Mouse (Mus musculus) gonadal fat pad, adult 2 months (tissue): Measurements from ENCODE around the gene Eif3b. TPM values are rescaled to one million over a fixed set of nuclear protein-coding genes. Genes with fewer than 3 reads are reported as not detected.
"Not testable (repeated sequence)": the region's sequence is repeated elsewhere in the genome, so short reads cannot be mapped to it uniquely, and the experiment has no call there.

Experiments used
- DNase-seq: peaks from one replicate; pipeline ENCODE4 v3.0.0-alpha.2; 2012; ENCODE audit warnings: low read depth
- polyA plus RNA-seq: library from polyadenylated mRNA; depleted of rRNA; stranded (reverse); fragments of >200 nt; gene quantifications from 2 replicates; pipeline ENCODE4 v1.2.3, GENCODE M21; 2012

Gene Eif3b
- polyA plus RNA-seq, 1 experiment, result 93.3 TPM

- DNase-seq, result no peak
These were observed 26.4 kb upstream of the Eif3b start for GRCm38 (mm10) chr5:140392701-140393100.

- DNase-seq, result no peak
These were observed 22.8 kb upstream of the Eif3b start for GRCm38 (mm10) chr5:140396166-140396940.

GRCm38 (mm10) chr5:140402640-140403270, 16.4 kb upstream of the Eif3b start:
- no peak for DNase-seq

- no peak for DNase-seq
These were observed 14.0 kb upstream of the Eif3b start for GRCm38 (mm10) chr5:140405126-140405525.

GRCm38 (mm10) chr5:140406666-140407065, 12.5 kb upstream of the Eif3b start:
- DNase-seq, result no peak

GRCm38 (mm10) chr5:140408801-140409200, 10.3 kb upstream of the Eif3b start:
- no peak for DNase-seq

- DNase-seq, result no peak
These were observed 7.8 kb upstream of the Eif3b start for GRCm38 (mm10) chr5:140411339-140411738.

- DNase-seq, result no peak
These were observed 4.5 kb upstream of the Eif3b start for GRCm38 (mm10) chr5:140414647-140415046.

- no peak for DNase-seq
These were observed 1.0 kb upstream of the Eif3b start for GRCm38 (mm10) chr5:140418106-140418488.

GRCm38 (mm10) chr5:140419442-140420080, 433 bp downstream of the Eif3b start:
- DNase-seq, result no peak

- DNase-seq, result no peak
These were observed 1.5 kb downstream of the Eif3b start for GRCm38 (mm10) chr5:140420616-140421015.

- DNase-seq, result no peak
These were observed 6.1 kb downstream of the Eif3b start for GRCm38 (mm10) chr5:140425016-140425783.

- not testable (repeated sequence) for DNase-seq
These were observed 20.0 kb downstream of the Eif3b start for GRCm38 (mm10) chr5:140439117-140439516.

GRCm38 (mm10) chr5:140441406-140441805, 22.3 kb downstream of the Eif3b start:
- no peak for DNase-seq

- no peak for DNase-seq
These were observed 24.9 kb downstream of the Eif3b start for GRCm38 (mm10) chr5:140444012-140444411.

- DNase-seq, result no peak
These were observed 26.2 kb downstream of the Eif3b start, which contains the start of gene Gm4869 for GRCm38 (mm10) chr5:140445345-140445744. Gm4869 (plus strand) TSS chr5:140445645.

- no peak for DNase-seq
These were observed 26.9 kb downstream of the Eif3b start for GRCm38 (mm10) chr5:140446054-140446453.

GRCm38 (mm10) chr5:140454488-140454887, 35.4 kb downstream of the Eif3b start:
- no peak for DNase-seq

- no peak for DNase-seq
These were observed 36.3 kb downstream of the Eif3b start for GRCm38 (mm10) chr5:140455466-140455865.

- no peak for DNase-seq
These were observed 42.3 kb downstream of the Eif3b start for GRCm38 (mm10) chr5:140461476-140461875.

- not testable (repeated sequence) for DNase-seq
These were observed 44.0 kb downstream of the Eif3b start for GRCm38 (mm10) chr5:140463151-140463550.

- DNase-seq, result no peak
These were observed 45.8 kb downstream of the Eif3b start for GRCm38 (mm10) chr5:140464943-140465342.
